Mouse (Mus musculus) thymus, postnatal 4 days (tissue): Measurements from ENCODE around the gene Plk1.

Experiments
- DNase-seq: peaks from one replicate; pipeline ENCODE4 v3.0.0; 2021

Gene Plk1

DNA sequence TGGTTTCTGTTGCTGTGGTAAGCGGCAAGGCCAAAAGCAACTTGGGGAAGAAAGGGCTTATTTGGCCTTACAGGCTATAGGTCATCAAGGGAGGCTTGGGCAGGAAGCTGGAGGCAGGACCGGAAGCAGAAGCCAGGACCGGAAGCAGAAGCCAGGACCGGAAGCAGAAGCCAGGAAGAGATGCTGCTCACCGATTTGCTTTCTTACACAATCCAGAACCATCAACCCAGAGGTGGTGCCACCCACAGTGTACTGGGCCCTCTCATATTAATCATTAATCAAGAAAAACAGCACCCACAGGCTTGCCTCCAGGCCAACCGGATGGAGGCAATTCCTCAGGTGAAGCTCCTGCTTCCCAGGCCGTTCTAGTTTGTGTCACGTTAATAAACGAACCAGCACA is 37.5 kb downstream of the Plk1 start:
- no peak for DNase-seq

DNA sequence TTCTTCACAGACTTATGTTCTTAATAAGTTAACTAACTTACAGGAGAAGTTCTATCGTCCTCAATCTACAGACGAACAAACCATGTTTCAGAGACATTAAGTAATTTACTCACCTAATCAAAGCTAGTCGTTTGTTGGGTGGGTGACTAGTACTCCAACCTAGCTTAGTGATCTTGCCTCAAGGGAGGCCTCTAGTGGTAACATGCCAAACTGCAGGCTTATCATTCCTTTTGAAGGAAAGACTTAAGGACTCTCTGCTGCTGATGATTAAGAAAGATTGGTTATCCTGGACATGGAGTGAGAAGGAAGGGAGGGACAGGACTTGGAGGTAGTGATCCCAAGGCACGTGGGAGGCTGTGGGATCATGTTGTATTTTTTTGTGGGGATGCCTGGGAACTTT is 38.1 kb downstream of the Plk1 start:
- DNase-seq = peak; percentile 75

DNA sequence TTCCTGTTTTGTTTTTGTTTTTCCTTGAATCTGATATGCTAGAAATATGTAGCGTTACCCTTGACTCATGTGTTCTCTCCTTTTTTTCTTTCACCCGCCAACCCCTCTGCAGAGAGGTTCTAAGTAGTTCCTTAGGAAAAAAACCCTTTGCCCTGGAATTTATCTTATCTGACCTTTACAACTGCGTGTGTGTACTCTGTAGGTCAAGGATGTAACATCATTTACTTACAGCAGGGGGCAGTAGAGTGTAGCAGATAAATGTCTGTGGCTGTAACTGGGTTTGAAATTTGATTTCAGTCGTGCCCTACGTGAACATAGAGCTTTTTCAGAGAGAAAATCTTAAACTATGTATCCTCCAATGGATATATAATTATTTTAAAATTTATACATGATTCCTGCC is 40.1 kb downstream of the Plk1 start:
- DNase-seq = no peak

- no peak for DNase-seq
These were observed 44.7 kb downstream of the Plk1 start for GRCm38 (mm10) chr7:122203936-122204335.

GRCm38 (mm10) chr7:122206121-122206520 is 46.9 kb downstream of the Plk1 start:
- no peak for DNase-seq

GRCm38 (mm10) chr7:122208276-122209021 is 49.2 kb downstream of the Plk1 start:
- no peak for DNase-seq

DNA sequence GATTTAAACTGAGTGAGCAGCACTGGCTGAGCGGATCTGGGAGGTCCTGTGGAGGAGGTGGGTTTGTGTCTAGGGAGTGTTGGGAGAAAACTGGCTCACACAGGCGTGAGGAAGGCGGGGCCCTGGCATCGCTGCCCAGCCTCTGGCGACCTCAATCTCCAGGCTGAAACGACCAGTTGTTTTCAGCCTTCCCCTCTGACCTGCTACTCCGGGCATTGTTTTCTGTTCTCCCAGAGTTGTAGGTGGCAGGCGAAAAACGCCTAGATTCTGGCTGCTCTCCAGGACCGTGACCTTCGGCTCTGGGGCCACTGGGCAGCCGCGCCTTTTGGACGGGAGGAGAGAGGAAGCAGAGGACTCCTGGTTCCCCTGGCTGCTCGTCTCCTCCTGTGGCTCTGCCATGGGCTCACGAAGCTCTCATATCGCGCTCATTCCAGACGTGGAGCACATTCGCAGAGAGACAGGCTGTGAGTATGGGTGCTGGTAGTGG is 60.1 kb downstream of the Plk1 start, which contains the start of gene Chp2:
Gene Chp2, plus strand, starts transcription at position 182 of the 487 bp plus-strand sequence.
- DNase-seq = no peak
